Mouse (Mus musculus) limb, embryonic 15.5 days (tissue): ENCODE data around the gene Pygm. TPM values are rescaled to one million over a fixed set of nuclear protein-coding genes. Genes with fewer than 3 reads are reported as not detected.

Source experiments
- ATAC-seq: fragments of 200-750 bp; cut with Nextera tagmentation; 2 replicates; pipeline ENCODE4 v1.8.0; 2017; ENCODE audit warnings: low read depth, moderate TSS enrichment; ENCODE audit not compliant: insufficient number of reproducible peaks, low FRiP score, low TSS enrichment
- H3K27ac ChIP-seq: fragments of 300-500 bp; sonication (generic); 2 replicates; pipeline ENCODE4 v1.5.1; 2015; ENCODE audit warnings: moderate library complexity, mild to moderate bottlenecking, inconsistent platforms
- H3K27me3 ChIP-seq: fragments of 300-500 bp; sonication (generic); 2 replicates; pipeline ENCODE4 v1.6.1; 2015; ENCODE audit warnings: inconsistent platforms
- H3K36me3 ChIP-seq: fragments of 300-500 bp; sonication (generic); 2 replicates; pipeline ENCODE4 v1.6.1; 2015; ENCODE audit warnings: inconsistent platforms
- H3K4me1 ChIP-seq: fragments of 300-500 bp; sonication (generic); 2 replicates; pipeline ENCODE4 v1.6.1; 2015; ENCODE audit warnings: inconsistent platforms
- H3K4me2 ChIP-seq: fragments of 300-500 bp; sonication (generic); 2 replicates; pipeline ENCODE4 v1.6.1; 2015; ENCODE audit warnings: mild to moderate bottlenecking, inconsistent platforms
- H3K4me3 ChIP-seq: fragments of 300-500 bp; sonication (generic); 2 replicates; pipeline ENCODE4 v1.5.1; 2015; ENCODE audit warnings: mild to moderate bottlenecking, inconsistent platforms
- H3K9ac ChIP-seq: fragments of 300-500 bp; sonication (generic); 2 replicates; pipeline ENCODE4 v1.6.1; 2015; ENCODE audit warnings: inconsistent platforms
- H3K9me3 ChIP-seq: fragments of 300-500 bp; sonication (generic); 2 replicates; pipeline ENCODE4 v1.6.1; 2016; ENCODE audit warnings: inconsistent platforms
- WGBS: fragments of 180-500 bp; shearing (Covaris S2); methylation state at CpG from one replicate; pipeline ENCODE4 v1.1.7; 2015; 5-methylcytosine and 5-hydroxymethylcytosine counted together
- microRNA-seq: library from miRNA; unstranded; fragments of <30 nt; microRNA quantifications from one replicate; pipeline ENCODE4, GENCODE M21; 2016
- polyA plus RNA-seq: library from polyadenylated mRNA; unstranded; fragments of >200 nt; fragmentation: Nextera tagmentation; extraction: Ambion mirVana; gene quantifications from 2 replicates; pipeline ENCODE4 v1.2.1, GENCODE M21; 2015

Pygm gene
- polyA plus RNA-seq, 1 experiment from 2014 or later: 23.4 TPM

DNA sequence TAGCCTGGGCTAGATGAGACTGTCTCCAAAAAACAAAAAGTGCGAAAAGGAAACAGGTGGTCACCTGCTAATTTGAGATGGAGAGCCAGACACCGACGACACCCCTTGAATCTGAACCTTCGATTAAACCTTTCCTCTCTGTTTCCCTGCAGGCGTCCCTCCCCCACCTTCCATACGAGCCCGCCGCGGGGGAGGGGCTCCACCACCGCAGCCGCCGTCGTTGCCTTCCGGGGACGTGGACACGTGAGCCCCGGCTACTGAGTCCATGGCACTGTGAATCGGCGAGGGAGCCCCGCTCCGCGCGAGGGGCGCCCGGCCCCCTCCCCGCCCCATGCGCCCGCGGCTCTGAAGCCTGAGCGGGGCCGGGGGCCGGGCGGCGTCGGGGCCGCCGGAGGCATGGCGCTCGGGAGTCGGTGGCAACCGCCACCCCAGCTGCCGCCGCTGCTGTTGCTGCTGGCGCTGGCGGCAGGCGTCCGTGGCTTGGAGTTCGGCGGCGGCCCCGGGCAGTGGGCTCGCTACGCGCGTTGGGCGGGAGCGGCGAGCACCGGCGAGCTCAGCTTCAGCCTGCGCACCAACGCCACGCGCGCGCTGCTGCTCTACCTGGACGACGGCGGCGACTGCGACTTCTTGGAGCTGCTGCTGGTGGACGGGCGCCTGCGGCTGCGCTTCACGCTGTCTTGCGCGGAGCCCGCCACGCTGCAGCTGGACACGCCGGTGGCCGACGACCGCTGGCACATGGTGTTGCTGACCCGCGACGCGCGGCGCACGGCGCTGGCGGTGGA lies 43.6 kb downstream of the Pygm start:
- H3K9me3 ChIP-seq: no peaks in the 10 kb centered on the region
- H3K4me1 ChIP-seq: peaks cover 16% of the 10 kb centered on the region
- ATAC-seq: no peak
- H3K36me3 ChIP-seq: no peaks in the 10 kb centered on the region
- peak overlapping the region; percentile 61 for H3K4me2 ChIP-seq
- H3K27me3 ChIP-seq: peaks cover 94% of the 10 kb centered on the region
- 1% methylated on average over 89 of the region's 94 CpGs for WGBS
- no peak overlapping the region for H3K9ac ChIP-seq
- H3K27ac ChIP-seq: no peak overlapping the region
- H3K4me3 ChIP-seq: peak overlapping the region; percentile 34

DNA sequence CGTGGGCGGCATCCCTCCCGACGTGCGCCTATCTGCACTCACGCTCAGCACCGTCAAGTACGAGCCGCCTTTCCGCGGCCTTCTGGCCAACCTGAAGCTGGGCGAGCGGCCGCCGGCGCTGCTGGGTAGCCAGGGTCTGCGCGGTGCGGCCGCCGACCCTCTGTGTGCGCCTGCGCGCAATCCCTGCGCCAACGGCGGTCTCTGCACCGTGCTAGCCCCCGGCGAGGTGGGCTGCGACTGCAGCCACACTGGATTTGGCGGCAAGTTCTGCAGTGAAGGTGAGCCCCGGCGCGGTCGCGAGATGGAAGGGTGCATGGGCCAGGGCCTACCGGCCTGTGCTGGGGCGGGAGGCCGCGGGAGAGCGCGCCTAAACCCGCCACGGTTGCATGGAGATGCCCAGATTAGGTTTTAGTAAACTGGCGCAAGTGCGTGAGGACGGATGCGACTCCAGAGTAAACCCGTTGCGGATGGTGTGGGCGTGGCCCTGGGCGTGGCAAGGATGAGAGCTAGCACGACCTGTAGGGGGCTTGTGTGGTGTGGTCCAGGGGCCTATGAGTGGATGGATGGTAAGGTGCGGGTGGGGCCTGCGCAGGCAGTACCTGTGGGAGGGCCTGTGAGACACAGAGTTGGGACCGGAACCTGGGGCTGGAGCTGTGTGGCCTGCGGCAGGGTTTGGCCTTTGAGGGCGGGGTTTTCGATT lies 44.5 kb downstream of the Pygm start:
- WGBS: under 1% methylated on average over 58 of the region's 60 CpGs

DNA sequence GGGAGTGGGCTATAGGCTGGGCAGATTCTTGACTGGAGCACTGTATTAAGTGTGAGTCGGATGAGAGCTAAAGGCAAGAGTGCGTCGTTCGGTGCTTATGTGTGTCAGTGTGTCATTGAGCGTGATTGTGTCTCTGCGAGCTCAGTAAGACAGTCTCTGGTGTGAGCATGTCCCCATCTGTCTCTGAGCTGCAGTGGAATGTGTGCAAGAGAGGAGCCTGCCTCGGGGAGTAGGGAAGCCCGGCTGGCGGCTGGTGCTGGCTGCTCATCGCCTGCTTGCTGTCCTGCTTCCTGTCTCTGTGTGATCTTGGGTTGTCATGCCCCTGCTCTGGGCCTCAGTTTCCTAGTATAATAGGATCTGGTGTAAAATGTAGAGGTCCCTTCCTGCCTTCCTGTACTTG lies 58.8 kb downstream of the Pygm start:
- no peak for ATAC-seq
- WGBS: 56% methylated on average over 10 of the region's 10 CpGs

More for the DNA sequence above, 44.5 kb downstream of the Pygm start:
- peak overlapping the region; percentile 34 for H3K4me3 ChIP-seq
- peaks cover 16% of the 10 kb centered on the region for H3K4me1 ChIP-seq
- no peaks in the 10 kb centered on the region for H3K36me3 ChIP-seq
- H3K9me3 ChIP-seq: no peaks in the 10 kb centered on the region
- peaks cover 94% of the 10 kb centered on the region for H3K27me3 ChIP-seq
- H3K27ac ChIP-seq: no peak overlapping the region
- H3K9ac ChIP-seq: no peak overlapping the region
- peak overlapping the region; percentile 61 for H3K4me2 ChIP-seq
- ATAC-seq: peak; percentile 61; the same call in 1 of the 2 replicates

DNA sequence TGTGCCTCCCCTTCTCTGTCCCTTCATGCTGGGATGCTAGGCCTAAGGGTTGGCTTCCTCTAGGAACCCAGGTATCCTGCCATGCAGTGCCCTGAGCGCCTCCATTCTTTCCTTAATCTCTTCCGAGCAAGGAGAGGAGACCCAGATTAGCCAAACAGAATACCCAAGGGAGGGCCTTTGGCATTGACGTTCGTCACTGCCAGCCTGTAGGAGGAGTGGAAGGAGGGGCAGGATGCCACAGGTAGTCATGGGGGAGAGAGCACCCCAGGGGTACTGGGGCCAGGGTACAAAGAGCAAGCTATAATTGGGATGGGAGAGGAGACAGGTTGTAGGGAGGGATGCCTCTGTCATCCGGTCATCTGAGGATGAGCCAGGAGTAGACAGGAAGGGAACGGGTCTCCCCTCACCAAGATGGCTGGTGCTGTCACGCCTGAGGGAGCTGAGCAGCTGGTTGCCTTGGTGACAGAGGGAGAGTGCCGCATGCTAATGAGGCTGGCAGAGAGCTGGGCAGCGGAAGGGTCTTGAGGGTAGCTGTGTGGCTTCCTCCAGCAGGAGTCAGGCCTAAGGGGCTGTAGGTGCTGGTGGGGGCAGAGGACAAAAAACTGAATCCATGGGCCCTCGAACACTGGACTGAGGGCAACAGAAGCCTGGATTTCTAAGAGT lies 61.7 kb downstream of the Pygm start:
- 38% methylated on average over 10 of the region's 10 CpGs for WGBS
- Histone ChIP-seq H3K27me3 (peaks cover 10% of the 10 kb centered on the region; the same call in 1 of the 2 replicates), H3K27ac (no peak overlapping the region), H3K4me2 (no peak overlapping the region), H3K4me1 (peaks cover 10% of the 10 kb centered on the region), H3K9me3 (no peaks in the 10 kb centered on the region), H3K9ac (no peak overlapping the region), H3K36me3 (no peaks in the 10 kb centered on the region), H3K4me3 (no peak overlapping the region)
- ATAC-seq: no peak

More for the DNA sequence above, 58.8 kb downstream of the Pygm start:
- Histone ChIP-seq H3K9me3 (no peaks in the 10 kb centered on the region), H3K36me3 (no peaks in the 10 kb centered on the region), H3K4me2 (no peak overlapping the region), H3K4me3 (no peak overlapping the region), H3K9ac (no peak overlapping the region), H3K27ac (no peak overlapping the region), H3K27me3 (peaks cover 10% of the 10 kb centered on the region; the same call in 1 of the 2 replicates), H3K4me1 (peaks cover 9% of the 10 kb centered on the region)

DNA sequence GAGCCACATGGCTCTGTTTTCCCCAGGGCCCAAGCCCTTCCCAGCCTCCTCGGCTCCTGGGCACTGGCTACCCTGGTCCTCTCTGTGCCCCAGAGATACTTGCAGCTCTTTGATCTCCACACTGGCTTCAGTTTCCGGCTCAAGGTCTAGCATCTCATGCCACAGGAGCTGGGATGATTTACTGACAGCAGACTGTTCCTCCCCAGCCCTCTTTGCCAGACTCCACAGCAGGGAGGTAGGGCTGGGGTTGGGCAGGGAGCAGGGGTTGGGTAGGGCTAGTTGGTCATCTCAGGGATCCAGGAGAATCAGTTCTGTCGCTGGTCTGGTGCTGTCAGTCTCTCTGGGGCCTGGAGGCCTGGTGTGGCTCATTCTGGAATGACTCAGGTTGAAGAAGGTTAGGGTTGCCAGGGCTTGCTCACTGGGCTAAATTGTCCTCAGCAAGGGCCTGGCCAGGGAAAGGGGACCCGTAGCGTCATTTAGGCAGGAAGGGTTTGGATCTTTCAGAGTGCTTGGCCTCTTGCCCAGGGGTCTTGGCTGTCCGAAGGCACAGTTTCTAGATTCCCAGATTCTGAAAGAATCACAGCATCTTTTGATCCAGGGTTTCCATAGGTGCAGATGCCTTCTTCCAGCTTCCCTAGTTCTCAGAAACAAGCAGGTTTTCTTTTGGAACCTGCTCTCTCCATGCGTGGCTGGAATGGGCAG lies 62.7 kb downstream of the Pygm start:
- H3K9ac ChIP-seq: no peak overlapping the region
- no peaks in the 10 kb centered on the region for H3K9me3 ChIP-seq
- H3K27ac ChIP-seq: no peak overlapping the region
- H3K36me3 ChIP-seq: no peaks in the 10 kb centered on the region
- H3K4me1 ChIP-seq: peaks cover 11% of the 10 kb centered on the region
- peaks cover 10% of the 10 kb centered on the region; the same call in 1 of the 2 replicates for H3K27me3 ChIP-seq
- WGBS: 41% methylated on average over 7 of the region's 7 CpGs
- no peak overlapping the region for H3K4me2 ChIP-seq
- no peak overlapping the region for H3K4me3 ChIP-seq
- no peak for ATAC-seq

Small RNA genes within 50 kb of the gene (microRNA-seq; reads per million reads assigned to microRNA genes)
- gene Mir6989: not detected

Other genes with a start within 250 kb of the Pygm start
- 0.13 and 0.24 TPM in 2 replicates for gene Batf2, start 243.4 kb upstream of the Pygm start, polyA plus RNA-seq
- gene Arl2, start 242.9 kb upstream of the Pygm start, polyA plus RNA-seq: 89.2 and 89.9 TPM in 2 replicates
- 0.19 TPM in 1 of 2 replicates, not detected in the other for gene Majin, start 200.0 kb upstream of the Pygm start, polyA plus RNA-seq
- 1.8 and 2.1 TPM in 2 replicates for gene Gpha2, start 158.0 kb upstream of the Pygm start, polyA plus RNA-seq
- 26.1 and 30.0 TPM in 2 replicates for gene Ppp2r5b, start 148.5 kb upstream of the Pygm start, polyA plus RNA-seq
- gene Atg2a, start 142.7 kb upstream of the Pygm start, polyA plus RNA-seq: 8.6 and 9.0 TPM in 2 replicates
- 93.6 and 103 TPM in 2 replicates for gene Ehd1, start 107.7 kb upstream of the Pygm start, polyA plus RNA-seq
- 1.4 and 2.0 TPM in 2 replicates for gene Cdc42bpg, start 77.9 kb upstream of the Pygm start, polyA plus RNA-seq
- gene Men1, start 49.4 kb upstream of the Pygm start, polyA plus RNA-seq: 81.5 and 81.7 TPM in 2 replicates
- gene Map4k2, start 43.3 kb upstream of the Pygm start, polyA plus RNA-seq: 14.6 and 16.2 TPM in 2 replicates
- 115 TPM in 2 replicates for gene Sf1, start 20.7 kb upstream of the Pygm start, polyA plus RNA-seq
- 35.8 and 38.8 TPM in 2 replicates for gene Rasgrp2, start 14.9 kb downstream of the Pygm start, polyA plus RNA-seq
- 0.96 and 1.4 TPM in 2 replicates for gene Nrxn2, start 34.3 kb downstream of the Pygm start, polyA plus RNA-seq
- gene Slc22a12, start 158.6 kb downstream of the Pygm start, polyA plus RNA-seq: not detected in 2 replicates